Mouse (Mus musculus) liver, embryonic 15.5 days (tissue): ENCODE data around the gene Cog3. TPM values are rescaled to one million over a fixed set of nuclear protein-coding genes. Genes with fewer than 3 reads are reported as not detected.

Experiments used
- ATAC-seq: fragments of 200-750 bp; cut with Nextera tagmentation; 2 replicates; pipeline ENCODE4 v1.8.0; 2017; ENCODE audit warnings: moderate number of reproducible peaks, mild to moderate bottlenecking, moderate library complexity; ENCODE audit not compliant: insufficient read depth
- H3K27ac ChIP-seq: fragments of 300-500 bp; sonication (generic); replicated peaks from 2 replicates; pipeline ENCODE4 v1.5.1; 2015; ENCODE audit warnings: mild to moderate bottlenecking, inconsistent platforms
- H3K27me3 ChIP-seq: fragments of 300-500 bp; sonication (generic); 2 replicates; pipeline ENCODE4 v1.6.1; 2015; ENCODE audit warnings: mild to moderate bottlenecking, inconsistent platforms
- H3K36me3 ChIP-seq: fragments of 300-500 bp; sonication (generic); replicated peaks from 2 replicates; pipeline ENCODE4 v1.6.1; 2015; ENCODE audit warnings: moderate library complexity, mild to moderate bottlenecking, inconsistent platforms
- H3K4me1 ChIP-seq: fragments of 300-500 bp; sonication (generic); replicated peaks from 2 replicates; pipeline ENCODE4 v1.6.1; 2015; ENCODE audit warnings: inconsistent platforms
- H3K4me2 ChIP-seq: fragments of 300-500 bp; sonication (generic); 2 replicates; pipeline ENCODE4 v1.6.1; 2015; ENCODE audit warnings: moderate library complexity, mild to moderate bottlenecking, inconsistent platforms
- H3K4me3 ChIP-seq: fragments of 300-500 bp; sonication (generic); replicated peaks from 2 replicates; pipeline ENCODE4 v1.5.1; 2015; ENCODE audit warnings: mild to moderate bottlenecking, inconsistent platforms
- H3K9ac ChIP-seq: fragments of 300-500 bp; sonication (generic); 2 replicates; pipeline ENCODE4 v1.6.1; 2015; ENCODE audit warnings: moderate library complexity, mild to moderate bottlenecking, inconsistent platforms
- H3K9me3 ChIP-seq: fragments of 300-500 bp; sonication (generic); replicated peaks from 2 replicates; pipeline ENCODE4 v1.6.1; 2016; ENCODE audit warnings: inconsistent platforms
- WGBS: fragments of 180-500 bp; shearing (Covaris S2); methylation state at CpG from one replicate; pipeline ENCODE4 v1.1.7; 2015; ENCODE audit warnings: mixed read lengths; ENCODE audit not compliant: insufficient replicate concordance; 5-methylcytosine and 5-hydroxymethylcytosine counted together
- polyA plus RNA-seq: library from polyadenylated mRNA; unstranded; fragments of >200 nt; fragmentation: Nextera tagmentation; extraction: Ambion mirVana; gene quantifications from 2 replicates; pipeline ENCODE4 v1.2.1, GENCODE M21; 2015

Gene Cog3
- polyA plus RNA-seq, 1 experiment from 2014 or later = 7.1 TPM

- ATAC-seq = peak; percentile 70; the same call in 1 of the 2 replicates
- no peak overlapping the region for H3K4me3 ChIP-seq
- peaks cover 9% of the 10 kb centered on the region for H3K4me1 ChIP-seq
- H3K9ac ChIP-seq = peak overlapping the region; percentile 26; the same call in 1 of the 2 replicates
- peaks cover 15% of the 10 kb centered on the region for H3K36me3 ChIP-seq
- peak overlapping the region; percentile 21 for H3K4me2 ChIP-seq
- H3K27ac ChIP-seq = peak overlapping the region; percentile 39; the same call in 1 of the 2 replicates
- 32% methylated on average over 10 of the region's 10 CpGs for WGBS
- peaks cover 4% of the 10 kb centered on the region for H3K27me3 ChIP-seq
- H3K9me3 ChIP-seq = no peaks in the 10 kb centered on the region
Measured at GRCm38 (mm10) chr14:75761028-75761805, 6.9 kb upstream of the Cog3 start.

GRCm38 (mm10) chr14:75758401-75758800 is 4.1 kb upstream of the Cog3 start:
- H3K4me2 ChIP-seq = no peak overlapping the region

GRCm38 (mm10) chr14:75757821-75758220 is 3.5 kb upstream of the Cog3 start:
- H3K4me2 ChIP-seq = no peak overlapping the region
- H3K4me3 ChIP-seq = no peak overlapping the region
- H3K27me3 ChIP-seq = peaks cover 4% of the 10 kb centered on the region
- ATAC-seq = no peak
- WGBS = 66% methylated on average over 2 of the region's 2 CpGs
- H3K9me3 ChIP-seq = no peaks in the 10 kb centered on the region
- no peak overlapping the region for H3K27ac ChIP-seq
- H3K36me3 ChIP-seq = peaks cover 4% of the 10 kb centered on the region; the same call in 1 of the 2 replicates
- no peak overlapping the region for H3K9ac ChIP-seq
- peaks cover 21% of the 10 kb centered on the region for H3K4me1 ChIP-seq

More at GRCm38 (mm10) chr14:75758401-75758800, 4.1 kb upstream of the Cog3 start:
- WGBS = 70% methylated on average over 7 of the region's 7 CpGs
- H3K36me3 ChIP-seq = peaks cover 9% of the 10 kb centered on the region; the same call in 1 of the 2 replicates
- H3K27me3 ChIP-seq = peaks cover 4% of the 10 kb centered on the region
- H3K9me3 ChIP-seq = no peaks in the 10 kb centered on the region
- peaks cover 15% of the 10 kb centered on the region for H3K4me1 ChIP-seq
- ATAC-seq = no peak
- no peak overlapping the region for H3K27ac ChIP-seq
- no peak overlapping the region for H3K4me3 ChIP-seq
- H3K9ac ChIP-seq = no peak overlapping the region

- no peak overlapping the region for H3K27ac ChIP-seq
- no peak overlapping the region for H3K4me2 ChIP-seq
- 60% methylated on average over 6 of the region's 6 CpGs for WGBS
- H3K9ac ChIP-seq = no peak overlapping the region
- H3K4me3 ChIP-seq = no peak overlapping the region
- H3K4me1 ChIP-seq = peaks cover 29% of the 10 kb centered on the region
- H3K27me3 ChIP-seq = peaks cover 4% of the 10 kb centered on the region
- H3K36me3 ChIP-seq = 0 out of 2 replicates have a peak, but pooled peaks cover under 1% of the 10 kb centered on the region
- no peak for ATAC-seq
- no peaks in the 10 kb centered on the region for H3K9me3 ChIP-seq
Measured at GRCm38 (mm10) chr14:75756971-75757370, 2.7 kb upstream of the Cog3 start.

- WGBS = 41% methylated on average over 8 of the region's 8 CpGs
- Histone ChIP-seq H3K27me3 (peaks cover 4% of the 10 kb centered on the region), H3K9ac (peak overlapping the region; percentile 95), H3K27ac (peak overlapping the region; percentile 94; the same call in 1 of the 2 replicates), H3K4me2 (peak overlapping the region; percentile 88), H3K4me3 (peak overlapping the region; percentile 97), H3K4me1 (peaks cover 52% of the 10 kb centered on the region), H3K9me3 (no peaks in the 10 kb centered on the region), H3K36me3 (no peaks in the 10 kb centered on the region)
- ATAC-seq = no peak
Measured at GRCm38 (mm10) chr14:75753206-75753605, 1.1 kb downstream of the Cog3 start.

GRCm38 (mm10) chr14:75751040-75751439 is 3.3 kb downstream of the Cog3 start:
- WGBS = 41% methylated on average over 4 of the region's 4 CpGs
- Histone ChIP-seq H3K27me3 (no peaks in the 10 kb centered on the region), H3K36me3 (peaks cover 11% of the 10 kb centered on the region), H3K9ac (no peak overlapping the region), H3K9me3 (no peaks in the 10 kb centered on the region), H3K4me1 (peaks cover 60% of the 10 kb centered on the region), H3K4me2 (peak overlapping the region; percentile 27), H3K4me3 (no peak overlapping the region), H3K27ac (0 out of 2 replicates have a peak overlapping the region, but pooled peaks have one; percentile 7)
- ATAC-seq = no peak

GRCm38 (mm10) chr14:75749123-75749522 is 5.2 kb downstream of the Cog3 start:
- peak; percentile 36 for ATAC-seq
- Histone ChIP-seq H3K4me3 (no peak overlapping the region), H3K36me3 (peaks cover 28% of the 10 kb centered on the region), H3K9ac (peak overlapping the region; percentile 23; the same call in 1 of the 2 replicates), H3K4me2 (peak overlapping the region; percentile 48), H3K4me1 (peaks cover 60% of the 10 kb centered on the region), H3K9me3 (no peaks in the 10 kb centered on the region), H3K27me3 (no peaks in the 10 kb centered on the region), H3K27ac (peak overlapping the region; percentile 51)
- 56% methylated on average over 4 of the region's 4 CpGs for WGBS

- Histone ChIP-seq H3K4me1 (peaks cover 49% of the 10 kb centered on the region), H3K4me3 (no peak overlapping the region), H3K9me3 (no peaks in the 10 kb centered on the region), H3K27ac (peak overlapping the region; percentile 51; the same call in 1 of the 2 replicates), H3K9ac (no peak overlapping the region), H3K27me3 (no peaks in the 10 kb centered on the region), H3K36me3 (peaks cover 32% of the 10 kb centered on the region), H3K4me2 (no peak overlapping the region)
- ATAC-seq = no peak
- WGBS = 75% methylated on average over 2 of the region's 2 CpGs
Measured at GRCm38 (mm10) chr14:75747960-75748359, 6.4 kb downstream of the Cog3 start.

- H3K36me3 ChIP-seq = peaks cover 65% of the 10 kb centered on the region
- H3K9me3 ChIP-seq = no peaks in the 10 kb centered on the region
- no peak overlapping the region for H3K9ac ChIP-seq
- 0 out of 2 replicates have a peak, but pooled peaks have one; percentile 37 for ATAC-seq
- no peak overlapping the region for H3K4me3 ChIP-seq
- 34% methylated on average over 3 of the region's 3 CpGs for WGBS
- no peak overlapping the region for H3K4me2 ChIP-seq
- H3K27ac ChIP-seq = no peak overlapping the region
- H3K27me3 ChIP-seq = no peaks in the 10 kb centered on the region
- H3K4me1 ChIP-seq = 0 out of 2 replicates have a peak, but pooled peaks cover 4% of the 10 kb centered on the region
Measured at GRCm38 (mm10) chr14:75741904-75742303, 12.4 kb downstream of the Cog3 start.

- WGBS = 41% methylated on average over 3 of the region's 3 CpGs
- H3K4me1 ChIP-seq = no peaks in the 10 kb centered on the region
- H3K4me2 ChIP-seq = no peak overlapping the region
- no peaks in the 10 kb centered on the region for H3K9me3 ChIP-seq
- H3K36me3 ChIP-seq = peaks cover 77% of the 10 kb centered on the region
- no peak overlapping the region for H3K27ac ChIP-seq
- no peak overlapping the region for H3K9ac ChIP-seq
- no peak overlapping the region for H3K4me3 ChIP-seq
- H3K27me3 ChIP-seq = no peaks in the 10 kb centered on the region
- no peak for ATAC-seq
Measured at GRCm38 (mm10) chr14:75735597-75735996, 18.7 kb downstream of the Cog3 start.

GRCm38 (mm10) chr14:75732631-75733030 is 21.7 kb downstream of the Cog3 start:
- H3K9ac ChIP-seq = no peak overlapping the region
- H3K27ac ChIP-seq = no peak overlapping the region
- H3K27me3 ChIP-seq = no peaks in the 10 kb centered on the region
- H3K36me3 ChIP-seq = peaks cover 86% of the 10 kb centered on the region
- no peak overlapping the region for H3K4me3 ChIP-seq
- 84% methylated on average over 7 of the region's 7 CpGs for WGBS
- H3K9me3 ChIP-seq = no peaks in the 10 kb centered on the region
- no peak for ATAC-seq
- no peaks in the 10 kb centered on the region for H3K4me1 ChIP-seq
- no peak overlapping the region for H3K4me2 ChIP-seq
